Mouse (Mus musculus) myocyte (in vitro differentiated cells): ENCODE data around the gene Trpc4ap. TPM values are rescaled to one million over a fixed set of nuclear protein-coding genes. Genes with fewer than 3 reads are reported as not detected.

Experiments
- H3K27me3 ChIP-seq: one replicate; pipeline ENCODE4 v1.6.1; 2011; ENCODE audit not compliant: control insufficient read depth, insufficient read depth, insufficient read length
- H3K36me3 ChIP-seq: one replicate; pipeline ENCODE4 v1.6.1; 2011; ENCODE audit not compliant: control insufficient read depth, insufficient read depth
- H3K4me2 ChIP-seq: one replicate; pipeline ENCODE4 v1.6.1; 2011; ENCODE audit warnings: low read depth, control low read depth
- H3K4me3 ChIP-seq: one replicate; pipeline ENCODE4 v1.5.1; 2011; ENCODE audit warnings: mild to moderate bottlenecking, control low read depth, moderate library complexity
- H3K79me2 ChIP-seq: one replicate; pipeline ENCODE4 v1.6.1; 2011; ENCODE audit not compliant: control insufficient read depth, insufficient read depth
- H3ac ChIP-seq: one replicate; pipeline ENCODE4 v1.6.1; 2011; ENCODE audit not compliant: control insufficient read depth, insufficient read length
- CEBPB ChIP-seq: IDR thresholded peaks from 2 replicates; pipeline ENCODE4 v1.6.1; 2011; ENCODE audit warnings: mild to moderate bottlenecking, moderate library complexity; ENCODE audit not compliant: poor library complexity, insufficient read depth, severe bottlenecking
- E2F4 ChIP-seq: IDR thresholded peaks from one replicate; pipeline ENCODE4 v1.6.1; 2011; ENCODE audit warnings: mild to moderate bottlenecking, control low read depth, moderate library complexity; ENCODE audit not compliant: insufficient read depth
- MAX ChIP-seq: IDR thresholded peaks from one replicate; pipeline ENCODE4 v1.6.1; 2011; ENCODE audit warnings: low read depth, mild to moderate bottlenecking, control low read depth
- MYOD1 ChIP-seq, 3 experiments: IDR thresholded peaks; one replicate each; pipeline ENCODE4 v1.6.1; 2011; ENCODE audit warnings: control low read depth in 2 of 3, low read depth in 2 of 3, mild to moderate bottlenecking in 2 of 3, moderate library complexity in 1 of 3; ENCODE audit not compliant: insufficient read length in 2 of 3, control insufficient read depth in 1 of 3
- MYOG ChIP-seq, 3 experiments: IDR thresholded peaks; one replicate each; pipeline ENCODE4 v1.6.1; 2011; ENCODE audit warnings: control low read depth in 2 of 3, low read depth in 2 of 3, mild to moderate bottlenecking in 2 of 3; ENCODE audit not compliant: insufficient read length in 2 of 3, control insufficient read depth in 1 of 3, insufficient read depth in 1 of 3
- POLR2A ChIP-seq: IDR thresholded peaks from one replicate; pipeline ENCODE4 v1.6.1; 2011; ENCODE audit warnings: low read depth, mild to moderate bottlenecking, control low read depth, moderate library complexity; ENCODE audit not compliant: insufficient read length
- POLR2AphosphoS2 ChIP-seq: IDR thresholded peaks from one replicate; pipeline ENCODE4 v1.6.1; 2011; ENCODE audit warnings: low read depth, control low read depth; ENCODE audit not compliant: insufficient read length
- REST ChIP-seq: IDR thresholded peaks from one replicate; pipeline ENCODE4 v1.6.1; 2011; ENCODE audit warnings: mild to moderate bottlenecking, control low read depth, moderate library complexity; ENCODE audit not compliant: insufficient read depth, insufficient read length
- SRF ChIP-seq: IDR thresholded peaks from one replicate; pipeline ENCODE4 v1.6.1; 2011; ENCODE audit warnings: low read depth; ENCODE audit not compliant: control insufficient read depth, insufficient read length
- TCF12 ChIP-seq: IDR thresholded peaks from one replicate; pipeline ENCODE4 v1.6.1; 2011; ENCODE audit warnings: mild to moderate bottlenecking, control low read depth; ENCODE audit not compliant: poor library complexity, insufficient read depth, severe bottlenecking
- TCF3 ChIP-seq: IDR thresholded peaks from one replicate; pipeline ENCODE4 v1.6.1; 2011; ENCODE audit warnings: low read depth, control low read depth; ENCODE audit not compliant: insufficient read length
- USF1 ChIP-seq: IDR thresholded peaks from one replicate; pipeline ENCODE4 v1.6.1; 2011; ENCODE audit warnings: low read depth, mild to moderate bottlenecking, control low read depth, moderate library complexity
- polyA plus RNA-seq: library from polyadenylated mRNA; unstranded; fragments of >200 nt; fragmentation: generic; extraction: Trizol; gene quantifications from one replicate; pipeline ENCODE4 v1.2.1, GENCODE M21; 2012; ENCODE audit warnings: missing spikeins

Trpc4ap gene
- polyA plus RNA-seq, 1 experiment: 89.0 TPM

DNA sequence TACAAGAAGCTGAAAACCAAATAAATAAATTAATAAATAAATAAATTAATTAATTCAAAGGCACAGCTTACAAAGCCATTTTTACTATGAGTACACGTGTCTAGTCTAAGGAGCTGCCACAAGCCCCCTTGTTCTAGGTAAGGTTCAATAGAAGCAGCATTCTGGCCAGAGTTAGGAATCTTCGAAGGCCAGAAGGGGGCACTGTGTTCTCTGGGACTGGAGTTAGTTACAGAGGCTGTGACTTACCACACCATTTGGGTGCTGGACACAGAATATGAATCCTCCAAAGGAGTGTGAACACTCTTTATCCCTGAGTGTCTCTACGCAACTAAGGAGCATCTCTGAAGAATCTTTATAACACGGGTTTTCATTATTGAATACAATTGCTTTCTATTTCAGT lies 23.7 kb downstream of the Trpc4ap start:
- H3K4me2 ChIP-seq: no peak overlapping the region
- H3K79me2 ChIP-seq: peaks cover 6% of the 10 kb centered on the region
- no peak overlapping the region for H3ac ChIP-seq
- H3K27me3 ChIP-seq: no peaks in the 10 kb centered on the region
- no peak overlapping the region for H3K4me3 ChIP-seq
- TF ChIP-seq MYOG (IDR thresholded peaks at IDR 0.05; ENCODE audit: control insufficient read depth in 1 of 3, insufficient read depth in 1 of 3, insufficient read length in 2 of 3, low read depth in 2 of 3) (no peak), TCF12 (no peak), USF1 (no peak), MAX (no peak), SRF (no peak), TCF3 (no peak), CEBPB (no peak)
- H3K36me3 ChIP-seq: peaks cover 25% of the 10 kb centered on the region

DNA sequence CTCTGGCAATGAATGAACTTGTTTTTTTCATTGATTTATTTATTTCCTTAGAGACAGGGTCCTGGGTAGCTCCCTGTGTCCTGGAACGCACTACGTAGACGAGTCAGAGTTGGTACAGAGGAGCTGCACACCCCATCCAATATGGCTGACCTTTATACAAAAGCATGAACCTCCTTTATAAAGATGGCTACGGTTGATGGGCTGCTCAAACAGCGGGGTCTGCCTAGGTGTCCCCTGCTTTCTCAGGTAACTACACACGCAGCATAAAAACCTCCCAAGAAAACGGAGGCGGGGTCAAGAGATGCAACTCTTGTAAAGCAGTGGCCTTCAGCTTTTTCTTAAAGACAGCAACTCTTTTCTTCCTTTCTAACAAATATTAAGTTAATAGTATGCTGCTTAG lies 24.3 kb downstream of the Trpc4ap start:
- H3K79me2 ChIP-seq: peaks cover under 1% of the 10 kb centered on the region
- no peak overlapping the region for H3K4me3 ChIP-seq
- no peak for TF ChIP-seq TCF3
- TF ChIP-seq E2F4: no peak
- no peak for TF ChIP-seq USF1
- no peak for TF ChIP-seq SRF
- no peak for TF ChIP-seq POLR2AphosphoS2
- TF ChIP-seq REST: no peak
- no peak for TF ChIP-seq MYOD1 (IDR thresholded peaks at IDR 0.05; ENCODE audit: control insufficient read depth in 1 of 3, insufficient read length in 2 of 3, low read depth in 2 of 3)
- TF ChIP-seq POLR2A: no peak
- TF ChIP-seq CEBPB: no peak
- no peak for TF ChIP-seq TCF12

DNA sequence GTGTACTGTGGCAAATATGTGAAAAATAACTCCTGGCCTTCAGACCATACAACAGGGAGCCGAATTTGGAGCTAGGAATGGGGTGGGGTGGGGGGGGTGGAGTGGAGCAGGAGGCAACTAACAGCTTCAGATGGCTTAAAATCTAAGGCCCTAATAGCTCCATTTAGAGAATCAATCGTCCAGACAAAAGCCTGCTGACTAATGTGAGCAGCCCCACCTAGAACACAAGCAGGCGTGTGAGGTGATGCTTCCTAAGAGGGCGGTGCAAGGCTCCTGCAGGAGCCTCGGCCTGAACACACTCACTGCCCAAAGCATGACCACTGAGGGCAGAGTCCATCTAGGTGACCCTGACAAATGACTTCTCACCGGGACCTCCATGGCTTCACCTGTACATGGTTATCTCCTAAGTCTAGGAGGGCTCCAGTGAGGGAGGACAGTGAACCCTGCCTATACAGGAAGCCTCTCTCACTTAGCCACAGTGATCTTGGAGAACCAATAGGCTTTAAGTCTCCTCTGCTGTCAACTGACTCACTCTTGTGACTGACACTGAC lies 28.2 kb downstream of the Trpc4ap start:
- H3K79me2 ChIP-seq: no peaks in the 10 kb centered on the region
- TF ChIP-seq TCF12 (no peak), POLR2AphosphoS2 (no peak), MYOD1 (IDR thresholded peaks at IDR 0.05; ENCODE audit: control insufficient read depth in 1 of 3, insufficient read length in 2 of 3, low read depth in 2 of 3) (no peak), MAX (no peak), SRF (no peak), MYOG (IDR thresholded peaks at IDR 0.05; ENCODE audit: control insufficient read depth in 1 of 3, insufficient read depth in 1 of 3, insufficient read length in 2 of 3, low read depth in 2 of 3) (no peak), POLR2A (no peak), REST (no peak), CEBPB (no peak), E2F4 (no peak), USF1 (no peak), TCF3 (no peak)
- no peak overlapping the region for H3ac ChIP-seq
- H3K36me3 ChIP-seq: peaks cover 23% of the 10 kb centered on the region
- H3K27me3 ChIP-seq: no peaks in the 10 kb centered on the region
- H3K4me2 ChIP-seq: no peak overlapping the region
- H3K4me3 ChIP-seq: no peak overlapping the region

More for the DNA sequence above, 24.3 kb downstream of the Trpc4ap start:
- Histone ChIP-seq H3ac (no peak overlapping the region), H3K36me3 (peaks cover 27% of the 10 kb centered on the region), H3K27me3 (no peaks in the 10 kb centered on the region), H3K4me2 (no peak overlapping the region)

DNA sequence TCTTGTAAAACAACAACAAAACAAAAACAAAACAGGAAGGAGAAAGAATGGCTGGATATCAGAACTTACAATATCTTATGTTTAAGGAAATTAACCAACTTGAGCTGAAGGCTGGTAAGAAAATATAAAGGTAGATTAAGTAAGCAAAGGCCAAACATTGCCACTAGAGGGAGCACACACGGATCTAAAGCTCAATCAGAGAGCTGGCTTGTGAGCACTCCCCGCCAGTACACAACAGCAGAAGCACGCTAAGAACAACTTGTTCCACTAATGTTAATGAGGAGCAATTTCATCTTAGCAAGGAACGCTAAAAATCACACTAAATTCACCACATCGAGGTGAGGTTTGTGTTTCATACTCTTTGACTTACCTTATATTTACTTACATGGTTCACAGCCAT lies 29.1 kb downstream of the Trpc4ap start:
- Histone ChIP-seq H3K27me3 (no peaks in the 10 kb centered on the region), H3K4me2 (no peak overlapping the region), H3ac (no peak overlapping the region), H3K79me2 (no peaks in the 10 kb centered on the region), H3K36me3 (peaks cover 23% of the 10 kb centered on the region), H3K4me3 (no peak overlapping the region)
- TF ChIP-seq POLR2A (no peak), SRF (no peak), TCF12 (no peak), REST (no peak), POLR2AphosphoS2 (no peak), MYOG (IDR thresholded peaks at IDR 0.05; ENCODE audit: control insufficient read depth in 1 of 3, insufficient read depth in 1 of 3, insufficient read length in 2 of 3, low read depth in 2 of 3) (no peak), E2F4 (no peak), TCF3 (no peak)

DNA sequence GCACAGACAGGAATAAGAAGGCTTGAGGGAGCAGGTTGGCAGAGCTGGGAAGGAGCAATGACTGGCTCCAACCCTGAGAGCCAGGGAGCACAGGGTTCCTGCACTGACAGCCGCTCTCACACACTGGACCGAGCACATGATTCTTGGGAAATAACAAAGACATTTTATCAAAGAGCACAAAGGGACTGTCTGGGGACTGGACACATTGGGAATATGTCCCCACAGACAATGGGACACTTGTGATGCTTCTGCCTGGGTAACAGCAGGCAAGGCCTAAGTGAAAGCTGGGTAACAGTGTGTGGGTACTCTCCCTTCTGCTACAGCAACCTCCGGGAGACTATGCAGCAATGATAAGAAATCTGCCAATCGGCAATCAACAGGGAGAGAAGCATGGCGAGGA lies 29.8 kb downstream of the Trpc4ap start:
- Histone ChIP-seq H3ac (no peak overlapping the region), H3K4me3 (no peak overlapping the region), H3K79me2 (no peaks in the 10 kb centered on the region), H3K36me3 (peaks cover 29% of the 10 kb centered on the region), H3K4me2 (no peak overlapping the region), H3K27me3 (no peaks in the 10 kb centered on the region)
- TF ChIP-seq E2F4: no peak
- TF ChIP-seq REST: no peak
- no peak for TF ChIP-seq TCF3
- no peak for TF ChIP-seq SRF
- no peak for TF ChIP-seq POLR2A
